In genomic region chr8:4516162-4516561, GRCm38 (mm10) we compare ENCODE assay signal across 8 mouse cellular contexts. TPM values are rescaled to one million over a fixed set of nuclear protein-coding genes. Genes with fewer than 3 reads are reported as not detected.
DNase-seq lines count a peak whose midpoint lies in the region; ATAC-seq and TF ChIP-seq lines count a peak whose summit lies in the region.

No protein-coding gene starts in this region.

- no peaks in the 10 kb centered on the region for H3K27me3 ChIP-seq in forebrain, embryonic 13.5 days
- no peaks in the 10 kb centered on the region for H3K27me3 ChIP-seq in forebrain, embryonic 11.5 days (ENCODE audit: control insufficient read depth, insufficient read depth, low read length)
- no peaks in the 10 kb centered on the region for H3K27me3 ChIP-seq in small intestine, adult 2 months (ENCODE audit: control insufficient read depth, insufficient read depth, low read length)

- TF ChIP-seq CTCF in small intestine, adult 2 months (IDR thresholded peaks at IDR 0.05; ENCODE audit: extremely low read depth, insufficient read length, insufficient replicate concordance, low read depth, low read length): peak; percentile 52; the same call in 1 of the 2 replicates

- DNase-seq in forebrain, embryonic 11.5 days (ENCODE audit: low spot score): no peak
- peak; percentile 16 to 20 for DNase-seq in urinary bladder, adult 18-20 months (ENCODE audit: low spot score in 2 of 2)
- DNase-seq in urinary bladder, adult 2 months (ENCODE audit: low spot score): no peak
- peak; percentile 57 for DNase-seq in embryo, embryonic 10 days (ENCODE audit: low spot score)
- peak; percentile 35 for DNase-seq in kidney, adult 18-20 months
- peak; percentile 65 for DNase-seq in lung, postnatal 14 days

- peak; percentile 31; the same call in 1 of the 2 replicates for ATAC-seq in forebrain, embryonic 13.5 days
- ATAC-seq in forebrain, embryonic 11.5 days (replicated peaks; ENCODE audit: low FRiP score): no peak

- H3K4me3 ChIP-seq in forebrain, embryonic 13.5 days: no peak overlapping the region
- H3K4me3 ChIP-seq in forebrain, embryonic 11.5 days (ENCODE audit: low read depth, low read length): no peak overlapping the region
- no peak overlapping the region for H3K4me3 ChIP-seq in small intestine, adult 2 months (ENCODE audit: low read depth, low read length)

- peaks cover 17% of the 10 kb centered on the region for H3K4me1 ChIP-seq in forebrain, embryonic 13.5 days
- peaks cover 9% of the 10 kb centered on the region; the same call in 1 of the 2 replicates for H3K4me1 ChIP-seq in forebrain, embryonic 11.5 days (replicated peaks; ENCODE audit: control insufficient read depth, insufficient read depth, low read length)
- H3K4me1 ChIP-seq in small intestine, adult 2 months (ENCODE audit: control insufficient read depth, insufficient read depth, insufficient read length, low read length): no peaks in the 10 kb centered on the region

- no peak overlapping the region for H3K27ac ChIP-seq in forebrain, embryonic 13.5 days
- H3K27ac ChIP-seq in forebrain, embryonic 11.5 days (ENCODE audit: low read depth, low read length): no peak overlapping the region
- H3K27ac ChIP-seq in small intestine, adult 2 months (ENCODE audit: insufficient read depth, low read depth, low read length): no peak overlapping the region

- H3K36me3 ChIP-seq in forebrain, embryonic 13.5 days (ENCODE audit: poor library complexity, severe bottlenecking): peaks cover 46% of the 10 kb centered on the region
- H3K36me3 ChIP-seq in forebrain, embryonic 11.5 days (ENCODE audit: control insufficient read depth, insufficient read depth, low read length): peaks cover 3% of the 10 kb centered on the region; the same call in 1 of the 2 replicates
- peaks cover 25% of the 10 kb centered on the region for H3K36me3 ChIP-seq in small intestine, adult 2 months (ENCODE audit: control insufficient read depth, insufficient read depth, low read length)

- no peaks in the 10 kb centered on the region for H3K9me3 ChIP-seq in forebrain, embryonic 13.5 days (replicated peaks)
- no peaks in the 10 kb centered on the region for H3K9me3 ChIP-seq in forebrain, embryonic 11.5 days (ENCODE audit: control insufficient read depth, low read length)

- H3K9ac ChIP-seq in forebrain, embryonic 13.5 days: no peak overlapping the region
- no peak overlapping the region for H3K9ac ChIP-seq in forebrain, embryonic 11.5 days (ENCODE audit: low read length)

- WGBS in forebrain, embryonic 13.5 days: 82% methylated on average over 2 of the region's 2 CpGs
- 78% methylated on average over 2 of the region's 2 CpGs for WGBS in forebrain, embryonic 11.5 days
- 75% methylated on average over 2 of the region's 2 CpGs for WGBS in small intestine, adult 2 months

- no peak overlapping the region for H3K4me2 ChIP-seq in forebrain, embryonic 13.5 days
- H3K4me2 ChIP-seq in forebrain, embryonic 11.5 days (ENCODE audit: low read depth, low read length, severe bottlenecking): no peak overlapping the region

- TF ChIP-seq POLR2A in small intestine, adult 2 months (IDR thresholded peaks at IDR 0.05; ENCODE audit: low read depth, low read length): no peak

RNA-seq across cellular contexts. Expression of gene Cers4, which starts 23.3 kb away (rescaled TPM):
- polyA plus RNA-seq in forebrain, embryonic 13.5 days (2015; fragmentation: Nextera tagmentation; extraction: Ambion mirVana): 24.6 and 29.5 TPM in 2 replicates
- 17.0 and 22.6 TPM in 2 replicates for polyA plus RNA-seq in forebrain, embryonic 11.5 days (2014; fragmentation: Nextera tagmentation; extraction: Ambion mirVana)
- 44.8 and 47.9 TPM in 2 replicates for polyA plus RNA-seq in urinary bladder, adult 2 months (2012; rRNA removed)
- polyA plus RNA-seq in small intestine, adult 2 months (2012; rRNA removed): 14.4 and 14.8 TPM in 2 replicates

Comparison
In these comparisons a context has a peak if more than half of its experiments do, and no peak if none do; other contexts are left out.
1. DNase-seq: peak in urinary bladder, adult 18-20 months (2 of 2), embryo, embryonic 10 days (single experiment), kidney, adult 18-20 months (single experiment) and lung, postnatal 14 days (single experiment); none in forebrain, embryonic 11.5 days (single experiment) and urinary bladder, adult 2 months (single experiment).